Mouse (Mus musculus) ES-Bruce4 (cell line): ENCODE data around the gene Hoxa9.

ENCODE experiments used
- CTCF ChIP-seq: IDR thresholded peaks from one replicate; pipeline ENCODE4 v1.8.1; 2011; ENCODE audit warnings: low read depth, low read length
- EP300 ChIP-seq: IDR thresholded peaks from 2 replicates; pipeline ENCODE4 v1.6.1; 2011; ENCODE audit warnings: low read depth, low read length; ENCODE audit not compliant: insufficient read depth

DNA sequence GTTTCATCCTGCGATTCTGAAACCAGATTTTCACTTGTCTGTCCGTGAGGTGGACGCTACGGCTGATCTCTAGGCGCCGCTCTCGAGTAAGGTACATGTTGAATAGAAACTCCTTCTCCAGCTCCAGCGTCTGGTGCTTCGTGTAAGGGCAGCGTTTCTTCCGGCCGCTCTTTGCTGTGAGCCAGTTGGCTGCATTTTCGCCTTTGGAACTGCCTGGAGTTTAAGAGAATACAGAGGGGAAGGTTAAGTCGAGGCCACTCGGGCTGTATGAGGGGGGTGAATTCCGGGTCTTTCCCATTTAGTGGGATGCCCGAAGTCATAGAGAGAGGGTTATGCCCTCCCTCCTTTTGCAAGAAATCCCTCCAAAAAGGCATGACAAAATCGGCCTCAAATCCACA lies 1.7 kb upstream of the Hoxa9 start:
- TF ChIP-seq CTCF (no peak), EP300 (no peak)
